8 mouse cellular contexts compared by ENCODE assay signal in genomic region chr4:137891553-137892145, GRCm38 (mm10). TPM values are rescaled to one million over a fixed set of nuclear protein-coding genes. Genes with fewer than 3 reads are reported as not detected.
DNase-seq lines count a peak whose midpoint lies in the region; ATAC-seq lines count a peak whose summit lies in the region.
"Had no signal": no experiment of that assay in that cellular context is flagged by ENCODE, and none has a peak within 500 bp of the region (broad histone marks: within the 10 kb centered on the region; RNA-seq: fewer than 3 reads in every experiment).

No protein-coding gene starts in this region.

- H3K4me2 ChIP-seq in neural tube, embryonic 11.5 days (ENCODE audit: low read depth): no peak overlapping the region
- peak overlapping the region; percentile 18 for H3K4me2 ChIP-seq in forebrain, embryonic 16.5 days (ENCODE audit: low read length)

- H3K4me3 ChIP-seq in neural tube, embryonic 11.5 days (ENCODE audit: low read depth, low read length): no peak overlapping the region
- no peak overlapping the region for H3K4me3 ChIP-seq in forebrain, embryonic 16.5 days (replicated peaks; ENCODE audit: low read length)
- H3K4me3 ChIP-seq: erythroblast, embryonic 14.5 days had no signal

- no peaks in the 10 kb centered on the region for H3K36me3 ChIP-seq in neural tube, embryonic 11.5 days (ENCODE audit: control insufficient read depth, insufficient read depth, low read length)
- no peaks in the 10 kb centered on the region for H3K36me3 ChIP-seq in forebrain, embryonic 16.5 days (ENCODE audit: control insufficient read depth, insufficient read depth)

- ATAC-seq in neural tube, embryonic 11.5 days (ENCODE audit: insufficient read depth, low FRiP score, low TSS enrichment): no peak
- peak; percentile 84 for ATAC-seq in forebrain, embryonic 16.5 days

- H3K9me3 ChIP-seq in neural tube, embryonic 11.5 days (ENCODE audit: control insufficient read depth, low read length): no peaks in the 10 kb centered on the region
- no peaks in the 10 kb centered on the region for H3K9me3 ChIP-seq in forebrain, embryonic 16.5 days (ENCODE audit: control insufficient read depth, low read length)

- no peak for DNase-seq in neural tube, embryonic 11.5 days (ENCODE audit: low spot score)
- DNase-seq in neural tube, embryonic 10.5 days (ENCODE audit: extremely low spot score, low spot score): no peak
- peak; percentile 46 to 81 for DNase-seq in layer of hippocampus, postnatal 14 days (ENCODE audit: low spot score in 2 of 2)
- DNase-seq in retina, embryonic 14.5 days (ENCODE audit: low spot score): peak; percentile 40
- DNase-seq in kidney, adult 18-20 months: no peak
- DNase-seq in ovary, adult 18-20 months (ENCODE audit: low spot score): no peak

- H3K27me3 ChIP-seq in neural tube, embryonic 11.5 days (ENCODE audit: control insufficient read depth, insufficient read depth, low read length): no peaks in the 10 kb centered on the region
- no peaks in the 10 kb centered on the region for H3K27me3 ChIP-seq in forebrain, embryonic 16.5 days (replicated peaks; ENCODE audit: control insufficient read depth, insufficient read depth, low read length)

- 10% methylated on average over 4 of the region's 4 CpGs for WGBS in neural tube, embryonic 11.5 days
- WGBS in forebrain, embryonic 16.5 days: 5% methylated on average over 4 of the region's 4 CpGs

- H3K4me1 ChIP-seq in neural tube, embryonic 11.5 days (ENCODE audit: control insufficient read depth, insufficient read depth, low read length): peaks cover 22% of the 10 kb centered on the region
- peaks cover 37% of the 10 kb centered on the region for H3K4me1 ChIP-seq in forebrain, embryonic 16.5 days (replicated peaks; ENCODE audit: control insufficient read depth, insufficient read depth, low read length)

- H3K27ac ChIP-seq in neural tube, embryonic 11.5 days (ENCODE audit: low read depth, low read length): peak overlapping the region; percentile 27; the same call in 1 of the 2 replicates
- H3K27ac ChIP-seq in forebrain, embryonic 16.5 days (ENCODE audit: low read length): peak overlapping the region; percentile 83

- H3K9ac ChIP-seq in neural tube, embryonic 11.5 days (ENCODE audit: low read length): no peak overlapping the region
- H3K9ac ChIP-seq in forebrain, embryonic 16.5 days (replicated peaks; ENCODE audit: low read depth, low read length): no peak overlapping the region

RNA-seq across cellular contexts. Expression of gene Ece1, which starts 29.6 kb away (rescaled TPM):
- polyA plus RNA-seq in neural tube, embryonic 11.5 days (2014; fragmentation: Nextera tagmentation; extraction: Ambion mirVana): 39.5 and 39.8 TPM in 2 replicates
- polyA plus RNA-seq in forebrain, embryonic 16.5 days (2015; fragmentation: Nextera tagmentation; extraction: Ambion mirVana): 12.4 and 16.3 TPM in 2 replicates
- 10 to 100 TPM; 49.3 to 57.2 TPM for total RNA-seq in layer of hippocampus, postnatal 14 days (2021)

Comparison
In these comparisons a context has a peak if more than half of its experiments do, and no peak if none do; other contexts are left out.
1. DNase-seq: peak in layer of hippocampus, postnatal 14 days (2 of 2) and retina, embryonic 14.5 days (single experiment); none in neural tube, embryonic 11.5 days (single experiment), neural tube, embryonic 10.5 days (single experiment), kidney, adult 18-20 months (single experiment) and ovary, adult 18-20 months (single experiment).